Mouse (Mus musculus) gastrocnemius, postnatal 25 days (tissue): ENCODE measurements around the gene Mylk2. TPM values are rescaled to one million over a fixed set of nuclear protein-coding genes. Genes with fewer than 3 reads are reported as not detected.

Experiments
- DNase-seq: peaks from one replicate; pipeline ENCODE4 v3.0.0; 2022
- total RNA-seq, 2 experiments: library from RNA; stranded (reverse); gene quantifications; 1 replicate in 1 of 2; 2 replicates in 1 of 2; pipeline ENCODE4 v1.2.3; 2021

Gene Mylk2
- total RNA-seq, 2 experiments from 2014 or later, result 290 to 471 TPM

- peak; percentile 81 for DNase-seq
Observed at GRCm38 (mm10) chr2:152913471-152913870, 2.3 kb downstream of the Mylk2 start.

- peak; percentile 93 for DNase-seq
Observed at GRCm38 (mm10) chr2:152914310-152915120, 3.4 kb downstream of the Mylk2 start.

GRCm38 (mm10) chr2:152915453-152915852 lies 4.3 kb downstream of the Mylk2 start:
- no peak for DNase-seq

GRCm38 (mm10) chr2:152916111-152916510 lies 5.0 kb downstream of the Mylk2 start:
- no peak for DNase-seq

- no peak for DNase-seq
Observed at GRCm38 (mm10) chr2:152917671-152918070, 6.5 kb downstream of the Mylk2 start.

- DNase-seq, result peak; percentile 33
Observed at GRCm38 (mm10) chr2:152922376-152922775, 11.2 kb downstream of the Mylk2 start.

- no peak for DNase-seq
Observed at GRCm38 (mm10) chr2:152923621-152924020, 12.5 kb downstream of the Mylk2 start.

- DNase-seq, result no peak
Observed at GRCm38 (mm10) chr2:152924128-152924527, 13.0 kb downstream of the Mylk2 start.

GRCm38 (mm10) chr2:152924543-152924942 lies 13.4 kb downstream of the Mylk2 start:
- no peak for DNase-seq

GRCm38 (mm10) chr2:152925189-152925872 lies 14.2 kb downstream of the Mylk2 start:
- DNase-seq, result peak; percentile 88

- DNase-seq, result no peak
Observed at GRCm38 (mm10) chr2:152926896-152927295, 15.7 kb downstream of the Mylk2 start.

- no peak for DNase-seq
Observed at GRCm38 (mm10) chr2:152927371-152927770, 16.2 kb downstream of the Mylk2 start.

- peak; percentile 40 for DNase-seq
Observed at GRCm38 (mm10) chr2:152928219-152928987, 17.3 kb downstream of the Mylk2 start.

- no peak for DNase-seq
Observed at GRCm38 (mm10) chr2:152928988-152929370, 17.8 kb downstream of the Mylk2 start.

GRCm38 (mm10) chr2:152930276-152930675 lies 19.1 kb downstream of the Mylk2 start:
- DNase-seq, result peak; percentile 76

- no peak for DNase-seq
Observed at GRCm38 (mm10) chr2:152931456-152932160, 20.5 kb downstream of the Mylk2 start.

GRCm38 (mm10) chr2:152933048-152933447 lies 21.9 kb downstream of the Mylk2 start, which contains the start of gene Foxs1:
Foxs1 (minus strand) TSS chr2:152933208.
- DNase-seq, result peak; percentile 70

GRCm38 (mm10) chr2:152933614-152934013 lies 22.5 kb downstream of the Mylk2 start:
- DNase-seq, result peak; percentile 64

- no peak for DNase-seq
Observed at GRCm38 (mm10) chr2:152939846-152940245, 28.7 kb downstream of the Mylk2 start.

- DNase-seq, result no peak
Observed at GRCm38 (mm10) chr2:152941106-152941505, 30.0 kb downstream of the Mylk2 start.

GRCm38 (mm10) chr2:152941776-152942175 lies 30.6 kb downstream of the Mylk2 start:
- DNase-seq, result no peak
